Mouse (Mus musculus) spleen, adult 18-20 months (tissue): ENCODE data around the gene Gm9999.
"Not testable (repeated sequence)": the region's sequence is repeated elsewhere in the genome, so short reads cannot be mapped to it uniquely, and the experiment has no call there.

Experiments
- DNase-seq, 2 experiments: peaks; one replicate each; pipeline ENCODE4 v3.0.0; 2022; ENCODE audit warnings: mixed read lengths in 2 of 2

Gene Gm9999

GRCm38 (mm10) chr7:47000644-47000983 is 17.2 kb downstream of the Gm9999 start:
- DNase-seq, result no peak

GRCm38 (mm10) chr7:47001125-47001899 is 17.9 kb downstream of the Gm9999 start:
- DNase-seq, result no peak

DNA sequence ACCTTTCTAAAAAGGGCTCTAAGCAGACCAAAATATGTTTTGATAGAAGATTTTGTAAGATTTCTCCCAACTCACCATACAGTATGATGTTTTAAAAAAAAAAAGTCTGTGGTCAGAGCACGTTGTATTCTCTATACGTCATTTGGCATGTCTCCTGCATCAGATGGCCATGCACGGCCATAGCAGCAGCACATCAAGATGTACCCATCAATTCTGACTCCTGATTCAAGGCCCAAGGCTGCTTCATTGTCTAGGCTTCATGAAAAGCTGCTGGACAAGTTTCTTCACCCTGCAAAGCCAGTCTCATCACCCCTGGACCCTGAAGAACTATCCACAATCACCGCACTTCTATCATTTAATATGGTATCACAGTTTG is 18.5 kb downstream of the Gm9999 start:
- no peak for DNase-seq

DNA sequence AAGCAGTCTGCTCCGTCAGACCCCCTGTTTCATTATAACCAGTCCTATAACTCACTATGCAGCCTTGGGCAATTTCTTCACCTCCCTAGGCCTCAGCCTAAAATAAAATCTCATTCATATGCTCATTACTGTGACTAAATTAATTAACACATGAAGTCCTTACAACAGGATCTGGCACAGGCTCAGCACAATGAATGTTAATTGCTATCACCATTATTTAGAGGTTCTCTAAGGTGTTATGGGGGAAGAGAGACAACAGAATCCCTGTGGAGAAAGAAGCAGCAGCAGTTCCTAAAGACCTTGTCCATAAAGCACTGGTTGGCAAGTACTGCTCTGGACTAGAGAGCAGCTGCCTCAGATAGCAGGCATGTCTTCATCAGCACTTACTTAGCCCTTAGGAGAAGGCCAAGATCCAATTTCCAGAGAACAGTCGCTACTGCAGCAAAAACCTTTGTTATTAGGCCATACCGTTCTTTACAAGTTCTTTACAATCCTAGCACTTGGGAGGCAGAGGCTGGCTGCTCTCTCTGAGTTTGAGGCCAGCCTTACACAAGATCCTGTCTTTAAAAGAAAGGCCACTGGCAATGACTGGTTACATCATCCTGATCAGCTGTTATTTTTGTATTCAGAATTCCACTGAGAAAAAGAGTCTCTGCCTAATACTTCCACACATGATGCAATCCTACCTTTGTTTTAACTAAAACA is 20.2 kb downstream of the Gm9999 start:
- no peak for DNase-seq

- DNase-seq, result no peak
Measured at GRCm38 (mm10) chr7:47007109-47007780, 23.9 kb downstream of the Gm9999 start.

- no peak for DNase-seq
Measured at GRCm38 (mm10) chr7:47007818-47008167, 24.4 kb downstream of the Gm9999 start.

DNA sequence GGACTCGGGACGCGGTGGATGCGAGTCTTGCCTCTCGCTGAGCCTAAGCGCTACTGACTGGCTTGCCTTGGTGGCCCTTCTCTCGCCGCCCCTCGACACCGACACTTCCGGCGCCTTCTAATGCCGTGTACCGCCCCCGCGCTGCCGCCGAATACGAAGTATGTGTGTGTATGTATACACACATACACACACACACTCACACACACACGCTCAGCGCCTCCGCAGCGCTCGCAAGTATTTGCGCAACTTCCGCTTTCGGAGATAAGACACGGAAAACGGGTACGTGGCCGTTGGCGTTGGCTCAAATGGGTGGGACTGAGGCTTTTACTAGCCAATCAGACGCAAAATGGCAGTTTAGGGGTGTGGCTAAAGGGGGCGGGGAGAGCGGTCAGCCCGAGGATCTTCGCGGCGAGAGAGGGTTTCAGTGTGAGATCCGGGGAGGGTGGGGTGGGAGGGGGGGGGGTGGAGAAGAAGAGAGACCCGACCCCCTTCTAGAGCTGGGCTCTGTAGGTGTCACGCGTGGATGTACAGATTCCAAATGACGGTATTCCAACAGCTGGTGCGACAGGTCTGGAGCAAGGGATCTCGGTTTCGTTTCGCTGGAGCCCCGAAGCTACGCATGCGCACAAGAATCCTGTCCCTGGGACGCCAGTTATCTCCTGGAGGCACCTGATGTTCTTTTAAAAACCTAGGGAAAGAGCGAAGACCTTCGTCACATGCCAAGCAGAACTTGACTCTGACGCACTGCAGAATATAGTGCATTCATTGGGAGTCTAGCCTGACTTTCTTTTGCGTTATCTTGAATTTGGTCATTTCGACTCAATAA is 25.0 kb downstream of the Gm9999 start, which contains the start of gene Spty2d1:
Gene Spty2d1 (minus strand): TSS at position 244 of the 826 bp plus-strand sequence.
- peak; percentile 95 to 97 for DNase-seq

DNA sequence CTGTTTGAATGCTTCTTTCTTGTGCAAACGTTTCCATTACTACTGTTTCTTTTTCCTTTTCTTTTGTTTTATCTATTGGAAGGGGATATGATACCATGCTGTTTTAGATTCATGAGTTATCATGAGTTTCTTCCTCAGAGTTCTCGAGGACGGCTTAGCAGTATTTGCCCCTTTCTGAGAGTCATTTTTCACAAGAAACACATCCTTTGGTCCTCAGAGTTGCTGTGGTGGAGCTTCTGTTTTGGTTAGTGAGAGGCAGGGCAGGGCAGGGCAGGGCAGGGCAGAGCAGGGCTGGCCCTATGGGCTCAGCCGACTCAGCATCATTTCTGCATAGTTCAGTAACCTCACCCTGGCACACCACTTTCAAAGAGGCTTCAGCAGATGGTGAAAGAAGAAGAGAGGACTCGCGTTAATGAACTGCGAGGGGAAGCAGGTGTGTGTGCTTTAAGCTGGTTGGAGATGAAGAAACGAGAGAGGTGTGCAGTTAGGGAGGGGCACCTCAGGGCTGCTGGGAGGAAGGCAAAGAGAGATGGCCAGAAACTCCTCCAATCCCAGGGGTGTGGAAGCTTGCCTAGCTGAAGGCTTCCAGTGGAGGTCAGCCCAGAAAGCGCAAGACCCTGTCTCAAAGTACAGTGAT is 29.9 kb downstream of the Gm9999 start:
- no peak for DNase-seq

DNA sequence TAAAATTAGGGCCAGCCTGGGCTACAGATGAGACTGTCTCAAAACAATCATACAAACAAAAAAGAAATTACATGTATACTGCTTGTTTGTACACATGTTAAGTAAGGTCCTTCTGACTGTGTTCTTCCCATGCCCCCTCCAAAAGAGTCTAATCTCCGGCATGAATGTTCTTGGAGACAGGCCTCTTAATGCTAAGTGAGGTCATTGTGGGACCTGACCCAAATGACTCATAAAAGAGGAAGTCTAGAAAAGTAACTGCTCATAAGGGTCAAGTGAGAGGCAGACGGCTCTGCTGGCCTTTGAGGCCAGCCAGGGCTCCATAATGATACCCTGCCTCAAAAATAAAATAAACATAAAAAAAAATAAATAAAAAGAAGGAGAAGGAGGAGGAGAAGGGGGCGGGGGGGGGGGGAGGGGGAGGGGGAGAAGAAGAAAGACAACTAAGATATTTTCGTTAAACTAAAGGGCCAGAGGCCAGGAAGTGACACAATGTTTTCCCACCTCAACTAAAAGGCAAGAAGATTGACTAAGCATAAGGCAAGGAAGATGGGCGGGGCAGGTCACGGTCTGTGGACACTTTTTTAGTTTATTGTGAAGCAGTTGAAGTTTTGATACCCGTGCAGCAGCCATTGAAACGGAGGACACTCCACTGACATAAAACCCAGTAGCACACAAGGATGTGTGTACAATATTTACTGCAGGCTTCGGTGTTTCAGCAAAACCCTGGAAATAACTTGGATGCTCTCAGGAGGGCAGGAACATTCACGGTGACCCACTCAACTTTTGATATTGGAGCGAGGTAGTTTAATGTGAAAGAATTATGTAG is 31.4 kb downstream of the Gm9999 start:
- peak in 1 of 2 experiments; percentile 30 for DNase-seq

DNA sequence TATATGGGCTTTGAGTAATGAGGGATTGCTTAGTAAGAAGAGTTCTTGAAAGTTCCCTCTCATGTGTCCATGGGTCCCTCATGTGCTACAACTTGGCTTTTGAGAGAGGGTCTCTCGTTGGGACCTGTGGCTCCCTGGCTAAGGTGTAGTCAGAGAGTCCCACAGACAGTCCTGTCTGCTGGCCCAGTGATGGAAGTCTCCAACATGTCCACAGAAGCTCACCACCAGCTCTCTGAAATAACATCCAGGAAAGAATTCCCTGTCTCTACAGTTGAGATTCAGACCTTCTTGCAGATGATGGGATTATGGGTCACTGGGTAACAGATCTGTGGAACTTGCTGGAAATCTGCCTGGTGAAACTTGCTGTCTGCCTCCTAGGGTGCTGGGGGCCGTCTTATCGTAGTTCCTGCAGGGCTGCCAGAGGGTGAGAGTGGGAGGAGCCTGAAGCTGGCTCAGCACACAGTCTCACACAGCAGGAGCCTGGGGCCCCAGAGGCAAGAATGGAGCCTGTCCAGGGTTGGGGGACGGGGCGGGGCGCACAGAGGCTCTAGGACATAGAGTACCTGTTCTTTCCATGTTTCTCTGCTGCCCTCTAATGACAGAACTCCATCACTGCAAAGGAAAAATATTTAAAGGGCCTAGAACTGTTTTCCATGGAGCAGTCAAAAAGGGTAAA is 32.1 kb downstream of the Gm9999 start:
- DNase-seq, result peak; percentile 60 to 61

- no peak for DNase-seq
Measured at GRCm38 (mm10) chr7:47016602-47017001, 33.2 kb downstream of the Gm9999 start.

GRCm38 (mm10) chr7:47017146-47017545 is 33.8 kb downstream of the Gm9999 start:
- no peak for DNase-seq

DNA sequence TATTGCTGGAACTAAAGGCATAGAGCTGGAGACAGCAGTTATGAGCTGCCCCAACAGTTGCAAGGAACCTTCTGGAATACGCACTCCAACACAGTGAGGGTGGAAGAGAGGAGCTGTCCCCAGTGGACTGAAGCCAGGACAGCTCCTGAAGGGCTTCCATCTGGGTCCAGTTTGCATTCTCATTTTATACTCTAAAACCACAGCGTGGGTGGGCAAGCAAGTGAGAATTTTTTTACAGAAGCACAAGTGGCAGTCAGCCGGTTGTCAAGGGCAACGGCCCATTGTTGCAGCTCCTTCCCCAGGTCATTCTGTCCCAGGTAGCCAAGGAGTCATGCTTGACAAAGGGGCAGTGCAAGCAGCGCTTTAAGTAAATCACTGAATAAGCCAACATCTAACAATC is 36.3 kb downstream of the Gm9999 start:
- no peak for DNase-seq

DNA sequence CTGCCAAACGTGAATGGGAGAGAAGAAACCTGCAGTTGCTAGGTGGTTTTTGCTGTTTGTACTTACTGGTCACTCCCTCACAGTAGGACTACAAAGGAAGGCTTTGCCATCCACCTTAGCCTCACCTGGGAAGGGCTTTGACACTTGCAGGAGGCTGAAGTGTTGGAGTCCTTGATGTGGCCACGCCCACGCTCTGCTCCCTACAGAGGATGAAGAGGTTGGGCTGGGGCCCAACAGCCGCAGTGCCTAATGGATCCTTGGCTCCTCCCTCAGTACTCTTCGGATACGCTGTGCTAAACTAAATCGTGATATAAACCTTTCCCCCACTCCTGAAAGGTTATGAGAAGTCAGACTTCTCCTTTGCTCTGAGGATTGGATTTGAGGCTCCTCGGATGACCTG is 37.6 kb downstream of the Gm9999 start:
- no peak for DNase-seq

- peak; percentile 26 for DNase-seq
Measured at GRCm38 (mm10) chr7:47022482-47022881, 39.1 kb downstream of the Gm9999 start.

DNA sequence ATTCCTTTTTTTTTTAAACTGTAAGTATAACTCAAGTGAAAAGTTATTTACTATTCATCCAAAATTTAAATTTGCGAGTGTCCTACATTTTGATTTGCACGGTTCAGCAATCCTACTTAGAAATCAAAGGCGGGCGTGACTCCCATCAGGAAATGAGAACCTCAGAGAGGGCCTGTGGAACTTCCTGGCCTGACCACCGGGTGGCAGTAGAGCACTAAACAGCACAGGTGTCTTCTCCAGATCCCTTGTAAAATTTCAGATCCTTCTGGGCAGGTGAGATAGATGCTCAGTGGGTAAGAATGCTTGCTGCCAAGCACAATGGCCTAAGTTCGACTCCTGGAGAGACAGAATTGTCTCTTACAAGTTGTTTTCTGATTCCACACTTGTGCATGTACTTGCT is 40.1 kb downstream of the Gm9999 start:
- peak; percentile 71 to 88 for DNase-seq

DNA sequence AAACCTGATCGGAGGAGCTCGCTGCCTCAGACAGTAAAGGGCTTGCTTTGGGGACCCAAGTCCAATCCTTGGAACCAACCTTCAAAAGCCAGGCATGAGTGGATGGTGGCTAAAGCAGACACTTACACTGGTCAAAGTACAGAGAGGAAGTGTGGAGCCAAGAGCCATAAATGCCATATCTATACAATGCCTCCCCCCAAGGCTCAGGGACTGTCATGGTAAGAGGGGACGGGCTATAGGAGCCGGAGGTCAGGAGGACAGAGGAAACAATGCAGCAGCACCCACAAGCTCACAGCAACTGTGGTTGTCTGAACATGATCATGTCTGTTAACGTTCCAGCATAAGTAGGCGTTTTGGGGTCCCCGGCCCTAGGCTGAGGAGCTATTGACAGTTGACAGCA is 41.1 kb downstream of the Gm9999 start:
- no peak for DNase-seq

- no peak for DNase-seq
Measured at GRCm38 (mm10) chr7:47025429-47025828, 42.0 kb downstream of the Gm9999 start.

DNA sequence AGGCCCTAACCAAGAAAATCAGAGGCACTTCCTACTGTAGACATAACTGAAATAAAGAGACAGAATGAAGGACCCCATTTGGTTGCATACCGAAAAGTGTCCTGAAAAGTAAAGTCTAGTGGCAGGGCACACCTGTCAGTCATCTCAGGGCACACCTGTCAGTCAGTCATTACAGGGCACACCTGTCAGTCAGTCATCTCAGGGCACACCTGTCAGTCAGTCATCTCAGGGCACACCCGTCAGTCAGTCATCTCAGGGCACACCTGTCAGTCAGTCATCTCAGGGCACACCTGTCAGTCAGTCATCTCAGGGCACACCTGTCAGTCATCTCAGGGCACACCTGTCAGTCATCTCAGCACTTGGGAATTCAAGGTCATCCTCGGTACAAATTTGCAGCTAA is 43.5 kb downstream of the Gm9999 start:
- not testable (repeated sequence) for DNase-seq

GRCm38 (mm10) chr7:47027520-47027919 is 44.1 kb downstream of the Gm9999 start:
- DNase-seq, result no peak
